Mouse (Mus musculus) embryonic facial prominence, embryonic 15.5 days (tissue): Measurements from ENCODE around the gene Emc1. TPM values are rescaled to one million over a fixed set of nuclear protein-coding genes. Genes with fewer than 3 reads are reported as not detected.
A peak's percentile ranks its signal among the peaks of the same experiment; 100 is the strongest.

Experiments
- ATAC-seq: fragments of 200-750 bp; cut with Nextera tagmentation; 2 replicates; pipeline ENCODE4 v1.8.0; 2017; ENCODE audit warnings: low read depth, moderate TSS enrichment; ENCODE audit not compliant: insufficient number of reproducible peaks, low FRiP score, low TSS enrichment
- H3K27ac ChIP-seq: fragments of 300-500 bp; sonication (generic); replicated peaks from 2 replicates; pipeline ENCODE4 v1.5.1; 2015; ENCODE audit warnings: mild to moderate bottlenecking, inconsistent platforms
- H3K27me3 ChIP-seq: fragments of 300-500 bp; sonication (generic); 2 replicates; pipeline ENCODE4 v1.6.1; 2015; ENCODE audit warnings: inconsistent platforms
- H3K36me3 ChIP-seq: fragments of 300-500 bp; sonication (generic); 2 replicates; pipeline ENCODE4 v1.6.1; 2015; ENCODE audit warnings: mild to moderate bottlenecking, inconsistent platforms
- H3K4me1 ChIP-seq: fragments of 300-500 bp; sonication (generic); 2 replicates; pipeline ENCODE4 v1.6.1; 2015; ENCODE audit warnings: inconsistent platforms
- H3K4me2 ChIP-seq: fragments of 300-500 bp; sonication (generic); replicated peaks from 2 replicates; pipeline ENCODE4 v1.6.1; 2015; ENCODE audit warnings: mild to moderate bottlenecking, inconsistent platforms
- H3K4me3 ChIP-seq: fragments of 300-500 bp; sonication (generic); replicated peaks from 2 replicates; pipeline ENCODE4 v1.5.1; 2015; ENCODE audit warnings: mild to moderate bottlenecking, inconsistent platforms
- H3K9ac ChIP-seq: fragments of 300-500 bp; sonication (generic); 2 replicates; pipeline ENCODE4 v1.6.1; 2015; ENCODE audit warnings: inconsistent platforms
- H3K9me3 ChIP-seq: fragments of 300-500 bp; sonication (generic); replicated peaks from 2 replicates; pipeline ENCODE4 v1.6.1; 2016; ENCODE audit warnings: inconsistent platforms
- WGBS: fragments of 180-500 bp; shearing (Covaris S2); methylation state at CpG from one replicate; pipeline ENCODE4 v1.1.7; 2015; 5-methylcytosine and 5-hydroxymethylcytosine counted together
- polyA plus RNA-seq: library from polyadenylated mRNA; unstranded; fragments of >200 nt; fragmentation: Nextera tagmentation; extraction: Ambion mirVana; gene quantifications from 2 replicates; pipeline ENCODE4 v1.2.1, GENCODE M21; 2015

Emc1 gene
- polyA plus RNA-seq, 1 experiment from 2014 or later = 26.7 TPM

DNA sequence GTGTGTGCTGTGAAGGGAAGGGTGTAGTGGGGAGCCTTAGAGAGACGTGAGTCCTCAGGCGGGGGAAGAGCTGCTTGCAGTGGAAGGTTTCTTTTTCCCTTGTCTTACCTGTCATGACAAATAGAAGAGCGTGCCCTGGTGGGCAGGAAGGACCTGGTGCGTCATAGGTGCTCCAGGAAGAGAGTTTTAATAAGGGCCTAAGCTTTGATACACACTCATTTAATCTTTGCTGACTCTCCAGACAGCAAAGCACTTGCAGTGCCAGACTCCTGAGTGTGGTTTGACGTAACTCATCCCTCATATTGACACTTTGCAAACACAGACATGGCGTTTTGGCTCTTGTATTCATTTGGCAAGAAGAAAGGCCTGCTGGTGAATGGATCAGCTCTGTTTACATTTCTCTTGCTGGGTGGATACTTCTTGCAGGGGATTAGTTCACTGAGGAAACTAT lies 34.5 kb downstream of the Emc1 start:
- WGBS = 52% methylated on average over 6 of the region's 6 CpGs
- peak overlapping the region; percentile 55; the same call in 1 of the 2 replicates for H3K27ac ChIP-seq
- ATAC-seq = no peak; the same call in 1 of the 2 replicates
- H3K4me3 ChIP-seq = no peak overlapping the region
- peaks cover 14% of the 10 kb centered on the region for H3K4me1 ChIP-seq
- H3K9ac ChIP-seq = no peak overlapping the region
- no peaks in the 10 kb centered on the region for H3K9me3 ChIP-seq
- H3K27me3 ChIP-seq = no peaks in the 10 kb centered on the region
- H3K36me3 ChIP-seq = peaks cover 28% of the 10 kb centered on the region
- H3K4me2 ChIP-seq = no peak overlapping the region

- ATAC-seq = no peak
- H3K27me3 ChIP-seq = no peaks in the 10 kb centered on the region
- no peak overlapping the region for H3K27ac ChIP-seq
- WGBS = 74% methylated on average over 4 of the region's 4 CpGs
- no peak overlapping the region for H3K4me3 ChIP-seq
- H3K36me3 ChIP-seq = peaks cover 51% of the 10 kb centered on the region
- no peaks in the 10 kb centered on the region for H3K4me1 ChIP-seq
- no peaks in the 10 kb centered on the region for H3K9me3 ChIP-seq
- no peak overlapping the region for H3K4me2 ChIP-seq
- H3K9ac ChIP-seq = no peak overlapping the region
Measured at GRCm38 (mm10) chr4:139389557-139389956, 37.2 kb downstream of the Emc1 start.

DNA sequence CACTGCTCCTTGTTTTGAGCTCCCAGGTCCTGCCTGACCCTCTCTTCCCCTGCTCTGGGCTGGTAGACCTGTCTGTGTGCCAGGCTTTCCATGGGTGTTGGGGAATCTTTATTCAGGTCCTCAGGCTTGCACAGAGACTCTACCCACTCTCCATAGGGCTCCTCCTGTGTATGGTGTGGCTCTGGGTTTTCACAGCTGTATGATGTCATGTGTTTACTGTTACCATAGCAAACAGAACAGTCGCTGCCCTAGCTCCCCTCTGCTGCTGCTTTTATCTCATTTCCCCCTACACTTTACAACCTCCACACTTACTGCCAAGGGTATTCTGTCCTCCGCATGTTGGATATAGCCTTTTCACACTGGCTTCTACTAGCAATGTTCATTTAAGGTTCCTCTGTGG lies 43.0 kb downstream of the Emc1 start:
- Histone ChIP-seq H3K4me2 (no peak overlapping the region), H3K9me3 (no peaks in the 10 kb centered on the region), H3K9ac (no peak overlapping the region), H3K4me1 (no peaks in the 10 kb centered on the region), H3K4me3 (no peak overlapping the region), H3K36me3 (peaks cover 92% of the 10 kb centered on the region), H3K27me3 (no peaks in the 10 kb centered on the region), H3K27ac (no peak overlapping the region)
- no peak for ATAC-seq
- WGBS = 65% methylated on average over 2 of the region's 2 CpGs

DNA sequence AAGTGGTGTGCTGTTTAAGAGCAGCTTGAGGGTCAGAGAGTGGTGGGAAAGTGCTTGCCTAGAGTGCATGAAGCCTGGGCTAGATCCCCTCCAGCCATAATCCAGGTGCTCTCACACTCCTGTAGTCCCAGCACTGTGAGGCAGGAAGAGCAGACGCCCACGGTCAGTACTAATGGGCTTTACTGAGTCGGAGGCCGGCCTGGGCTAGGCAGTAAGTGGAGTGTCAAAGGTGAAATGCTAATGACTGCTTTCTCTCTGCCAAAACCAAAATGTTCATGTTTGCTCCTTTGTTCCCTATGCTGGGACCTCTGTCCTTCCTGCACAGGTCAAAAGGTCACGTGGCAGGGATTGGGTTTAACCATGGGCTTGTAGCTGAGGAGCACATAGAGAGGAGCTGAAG lies 48.1 kb downstream of the Emc1 start:
- Histone ChIP-seq H3K9ac (no peak overlapping the region), H3K4me2 (no peak overlapping the region), H3K4me3 (no peak overlapping the region), H3K27ac (no peak overlapping the region), H3K9me3 (no peaks in the 10 kb centered on the region), H3K4me1 (no peaks in the 10 kb centered on the region), H3K36me3 (peaks cover 94% of the 10 kb centered on the region), H3K27me3 (no peaks in the 10 kb centered on the region)
- 57% methylated on average over 5 of the region's 5 CpGs for WGBS
- ATAC-seq = no peak

DNA sequence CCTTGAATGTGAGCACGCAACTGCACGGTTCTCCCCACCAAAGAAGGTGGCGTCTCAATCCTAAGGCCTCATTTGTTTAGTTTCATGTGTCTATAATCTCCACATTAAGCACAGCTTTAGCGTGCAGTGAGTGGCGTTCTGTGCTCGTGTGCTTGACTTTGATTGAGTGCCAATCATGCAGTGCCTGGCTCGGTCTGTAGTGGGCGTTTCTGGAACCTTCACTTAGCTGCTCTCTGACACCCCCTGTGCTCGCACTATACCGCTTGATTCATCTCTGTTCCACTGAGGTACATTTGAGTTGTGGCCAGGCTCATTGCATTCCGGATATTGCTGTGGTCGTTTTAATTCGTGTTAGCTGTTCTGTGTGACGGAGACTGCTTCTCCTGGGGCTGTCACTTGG lies 50.8 kb downstream of the Emc1 start:
- peaks cover 96% of the 10 kb centered on the region for H3K36me3 ChIP-seq

GRCm38 (mm10) chr4:139411351-139411750 lies 59.0 kb downstream of the Emc1 start:
- H3K27me3 ChIP-seq = no peaks in the 10 kb centered on the region
- no peak overlapping the region for H3K4me2 ChIP-seq
- no peak overlapping the region for H3K9ac ChIP-seq
- no peak for ATAC-seq
- H3K4me1 ChIP-seq = no peaks in the 10 kb centered on the region
- WGBS = 91% methylated on average over 3 of the region's 3 CpGs
- peaks cover 99% of the 10 kb centered on the region for H3K36me3 ChIP-seq
- H3K9me3 ChIP-seq = no peaks in the 10 kb centered on the region
- H3K4me3 ChIP-seq = no peak overlapping the region
- H3K27ac ChIP-seq = no peak overlapping the region

More for the DNA sequence above, 50.8 kb downstream of the Emc1 start:
- H3K4me1 ChIP-seq = no peaks in the 10 kb centered on the region
- no peaks in the 10 kb centered on the region for H3K9me3 ChIP-seq
- no peaks in the 10 kb centered on the region for H3K27me3 ChIP-seq
- no peak overlapping the region for H3K4me3 ChIP-seq
- no peak overlapping the region for H3K9ac ChIP-seq
- 77% methylated on average over 14 of the region's 14 CpGs for WGBS
- H3K27ac ChIP-seq = no peak overlapping the region
- no peak for ATAC-seq
- H3K4me2 ChIP-seq = no peak overlapping the region

DNA sequence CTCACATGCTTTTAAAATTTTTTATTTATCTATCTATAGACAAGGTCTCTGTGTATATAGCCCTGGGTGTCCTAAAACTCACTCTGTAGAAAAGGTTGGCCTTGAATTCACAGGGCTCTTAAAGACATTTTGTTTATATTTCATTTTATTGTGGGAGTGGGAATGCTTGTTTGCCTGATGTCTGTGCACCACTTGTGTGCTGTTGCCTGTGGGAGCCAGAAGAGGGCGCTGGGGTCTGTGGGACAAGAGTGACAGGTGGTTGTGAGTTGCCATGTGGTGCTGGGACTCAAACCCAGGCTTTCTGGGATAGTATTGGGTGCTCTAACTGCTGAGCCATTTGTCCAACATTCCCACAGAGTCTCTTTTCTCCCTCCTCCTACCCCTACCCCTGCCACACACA lies 65.5 kb downstream of the Emc1 start:
- H3K4me2 ChIP-seq = no peak overlapping the region
- H3K9ac ChIP-seq = no peak overlapping the region
- no peak overlapping the region for H3K27ac ChIP-seq
- no peaks in the 10 kb centered on the region for H3K4me1 ChIP-seq
- 44% methylated on average over 1 of the region's 1 CpGs for WGBS
- peaks cover 98% of the 10 kb centered on the region for H3K36me3 ChIP-seq
- ATAC-seq = no peak
- no peak overlapping the region for H3K4me3 ChIP-seq
- H3K9me3 ChIP-seq = no peaks in the 10 kb centered on the region
- no peaks in the 10 kb centered on the region for H3K27me3 ChIP-seq

DNA sequence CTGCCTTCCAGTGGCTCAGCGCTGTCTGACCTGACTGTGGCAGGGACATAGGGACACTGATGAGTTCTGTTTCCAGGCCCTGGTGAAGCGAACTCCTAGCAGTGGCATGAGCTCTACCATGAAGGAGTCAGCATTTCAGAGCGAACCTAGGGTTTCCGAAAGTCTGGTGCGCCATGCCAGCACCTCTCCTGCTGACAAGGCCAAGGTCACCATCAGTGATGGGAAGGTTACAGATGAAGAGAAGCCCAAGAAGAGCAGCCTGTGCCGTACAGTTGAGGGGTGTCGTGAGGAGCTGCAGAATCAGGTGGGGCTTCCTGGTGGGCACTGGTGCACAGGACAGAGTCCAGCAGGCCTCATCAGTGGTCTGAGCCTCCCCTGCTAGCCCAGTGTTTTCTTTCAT lies 69.2 kb downstream of the Emc1 start:
- WGBS = 96% methylated on average over 7 of the region's 7 CpGs
- H3K27ac ChIP-seq = no peak overlapping the region
- H3K27me3 ChIP-seq = no peaks in the 10 kb centered on the region
- H3K36me3 ChIP-seq = peaks cover 98% of the 10 kb centered on the region
- no peaks in the 10 kb centered on the region for H3K9me3 ChIP-seq
- no peak for ATAC-seq
- H3K4me1 ChIP-seq = no peaks in the 10 kb centered on the region
- H3K4me3 ChIP-seq = no peak overlapping the region
- H3K4me2 ChIP-seq = no peak overlapping the region
- no peak overlapping the region for H3K9ac ChIP-seq

DNA sequence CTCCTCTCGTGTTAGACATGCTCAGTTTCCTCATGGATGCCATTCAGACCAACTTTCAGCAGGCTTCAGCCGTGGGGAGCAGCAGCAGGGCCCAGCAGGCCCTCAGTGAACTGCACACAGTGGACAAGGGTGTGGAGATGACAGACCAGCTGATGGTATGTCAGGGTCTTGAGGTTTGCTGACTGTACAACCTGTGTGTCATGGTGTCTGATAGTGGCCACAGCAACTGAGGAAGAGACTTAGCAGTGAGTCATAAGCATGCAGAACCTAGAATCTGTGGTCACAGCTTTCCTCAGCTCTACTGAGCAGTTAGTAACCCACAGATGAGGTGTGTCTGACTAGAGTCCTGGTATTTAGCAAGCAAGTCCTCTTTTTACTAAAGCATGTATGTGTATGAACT lies 70.0 kb downstream of the Emc1 start:
- Histone ChIP-seq H3K4me1 (no peaks in the 10 kb centered on the region), H3K27ac (no peak overlapping the region), H3K4me2 (no peak overlapping the region), H3K36me3 (peaks cover 98% of the 10 kb centered on the region), H3K4me3 (no peak overlapping the region), H3K9ac (no peak overlapping the region), H3K9me3 (no peaks in the 10 kb centered on the region), H3K27me3 (no peaks in the 10 kb centered on the region)
- no peak for ATAC-seq
- WGBS = 88% methylated on average over 2 of the region's 2 CpGs

DNA sequence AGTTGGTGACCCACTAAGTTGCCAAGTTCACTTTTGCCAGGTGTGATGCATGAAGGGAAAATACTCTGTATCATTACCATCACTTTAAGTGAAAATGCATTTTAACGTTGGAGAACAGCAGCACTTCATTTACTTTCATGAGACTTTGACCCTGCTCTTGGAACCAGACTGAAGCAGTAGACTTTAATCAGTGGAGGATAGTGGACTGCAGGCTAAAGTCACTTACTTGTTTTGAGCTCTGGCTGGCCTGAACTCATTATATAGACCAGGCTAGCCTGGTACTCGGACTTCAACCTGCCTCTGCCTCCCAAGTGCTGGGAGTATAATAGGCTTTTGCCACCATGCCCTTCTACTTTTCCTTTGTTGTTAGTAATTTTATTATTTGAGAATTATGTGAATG lies 70.9 kb downstream of the Emc1 start:
- Histone ChIP-seq H3K36me3 (peaks cover 98% of the 10 kb centered on the region), H3K27me3 (no peaks in the 10 kb centered on the region), H3K9me3 (no peaks in the 10 kb centered on the region), H3K4me1 (no peaks in the 10 kb centered on the region), H3K4me3 (no peak overlapping the region), H3K4me2 (no peak overlapping the region), H3K9ac (no peak overlapping the region), H3K27ac (no peak overlapping the region)
- WGBS = 75% methylated on average over 2 of the region's 2 CpGs
- ATAC-seq = no peak
